Mouse (Mus musculus): ENCODE measurements at regions not wholly inside any gene's neighbourhood (a gene's known extent, or its start where the extent isn't known, plus 50 kb on each side); places are given as distances from the start of the nearest gene placed in this dataset.

DNA sequence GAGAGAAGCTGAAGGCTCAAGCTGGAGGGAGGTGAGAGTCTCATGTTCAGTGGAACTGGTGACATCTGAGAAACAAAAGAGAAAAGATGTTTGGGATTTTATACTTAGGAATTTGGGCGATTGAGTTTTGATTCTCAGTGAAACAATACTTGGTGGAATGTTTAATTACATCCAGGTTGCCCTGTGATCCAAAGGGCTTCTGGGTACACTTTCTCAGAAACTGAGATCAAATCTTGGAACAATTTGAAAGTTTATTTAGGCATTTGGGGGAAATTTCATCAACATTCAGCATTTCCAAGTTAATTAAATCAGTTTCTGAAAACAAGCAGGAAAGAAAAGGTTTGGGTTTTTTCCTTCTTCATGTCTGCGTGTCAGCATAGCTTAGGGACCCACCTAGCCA is 214.7 kb upstream of the Tet2 start:
- H3K4me1 ChIP-seq = peaks cover 13% of the 10 kb centered on the region
- no peaks in the 10 kb centered on the region for H3K27me3 ChIP-seq (ENCODE audit: low read depth, poor library complexity, severe bottlenecking)
- WGBS = 87% methylated on average over 2 of the region's 2 CpGs
- no peak overlapping the region for H3K27ac ChIP-seq (replicated peaks)
- no peaks in the 10 kb centered on the region for H3K36me3 ChIP-seq
- no peak overlapping the region for H3K4me3 ChIP-seq
- no peaks in the 10 kb centered on the region for H3K9me3 ChIP-seq (replicated peaks)
- no peak for DNase-seq (ENCODE audit: low spot score)

DNA sequence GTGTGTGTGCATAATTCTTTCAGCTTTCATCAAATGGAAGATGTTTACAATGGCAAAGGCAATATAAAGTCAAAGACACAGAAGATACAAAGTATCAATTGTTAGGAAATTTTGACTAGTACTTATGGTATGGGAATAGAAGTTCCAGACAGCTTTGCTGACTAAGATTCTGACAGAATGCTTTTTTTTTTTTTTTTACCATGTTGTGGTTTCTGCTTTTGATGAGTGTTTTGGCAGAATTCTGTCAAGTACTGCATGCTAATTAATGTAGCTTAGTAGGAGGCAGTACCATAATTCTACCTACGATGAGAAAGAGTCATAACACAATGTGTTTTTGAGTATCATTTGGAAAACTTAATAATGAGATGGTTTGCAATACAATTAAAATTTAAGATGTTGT is 215.3 kb upstream of the Tet2 start:
- H3K4me1 ChIP-seq = peaks cover 7% of the 10 kb centered on the region
- 86% methylated on average over 1 of the region's 1 CpGs for WGBS
- no peaks in the 10 kb centered on the region for H3K9me3 ChIP-seq (replicated peaks)
- DNase-seq (ENCODE audit: low spot score) = no peak
- H3K27me3 ChIP-seq (ENCODE audit: low read depth, poor library complexity, severe bottlenecking) = no peaks in the 10 kb centered on the region
- no peaks in the 10 kb centered on the region for H3K36me3 ChIP-seq
- H3K4me3 ChIP-seq = no peak overlapping the region
- no peak overlapping the region for H3K27ac ChIP-seq (replicated peaks)

DNA sequence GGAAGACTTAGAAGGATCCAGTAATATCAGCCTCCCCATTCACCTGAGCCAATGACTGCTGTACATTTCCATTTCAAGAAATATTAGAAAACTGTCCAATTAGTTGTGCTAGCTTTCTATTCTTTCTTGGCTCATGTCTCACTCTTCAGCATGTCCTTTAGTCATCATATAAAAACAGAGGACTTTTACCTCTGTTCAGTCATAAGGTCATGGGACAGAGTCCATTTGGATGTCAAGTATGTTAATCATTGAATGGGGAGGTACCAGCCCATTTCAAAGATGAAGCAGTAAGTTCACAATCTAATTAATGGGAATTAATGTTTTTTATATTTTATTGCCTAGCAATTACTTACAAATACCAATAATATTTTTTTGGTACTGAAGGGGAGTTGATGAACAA is 218.8 kb upstream of the Tet2 start:
- H3K36me3 ChIP-seq = no peaks in the 10 kb centered on the region
- no peak for DNase-seq (ENCODE audit: low spot score)
- H3K9me3 ChIP-seq (replicated peaks) = no peaks in the 10 kb centered on the region
- no peaks in the 10 kb centered on the region for H3K27me3 ChIP-seq (ENCODE audit: low read depth, poor library complexity, severe bottlenecking)
- no peak overlapping the region for H3K27ac ChIP-seq (replicated peaks)
- no peak overlapping the region for H3K4me3 ChIP-seq
- H3K4me1 ChIP-seq = no peaks in the 10 kb centered on the region; the same call in 1 of the 2 replicates

DNA sequence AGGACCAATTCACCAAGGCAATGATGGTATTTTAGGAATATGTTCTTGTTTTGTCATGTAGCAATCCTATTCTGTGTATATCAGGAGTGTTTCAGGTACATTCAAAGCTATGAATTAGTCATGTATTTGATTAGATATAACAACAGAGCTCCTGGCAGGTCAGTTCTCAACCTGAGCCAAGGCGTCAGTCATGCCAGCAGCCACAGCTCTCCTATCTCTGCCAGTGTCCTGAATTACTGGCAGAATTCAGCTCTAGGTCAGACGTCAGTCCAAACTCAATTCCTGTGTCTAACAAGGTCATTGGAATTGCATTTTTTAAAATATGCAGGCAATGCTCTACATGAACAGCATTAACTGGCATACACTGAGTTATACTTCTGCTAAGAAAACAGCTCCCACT is 228.6 kb upstream of the Tet2 start:
- no peak overlapping the region for H3K27ac ChIP-seq (replicated peaks)
- WGBS = 78% methylated on average over 2 of the region's 2 CpGs

DNA sequence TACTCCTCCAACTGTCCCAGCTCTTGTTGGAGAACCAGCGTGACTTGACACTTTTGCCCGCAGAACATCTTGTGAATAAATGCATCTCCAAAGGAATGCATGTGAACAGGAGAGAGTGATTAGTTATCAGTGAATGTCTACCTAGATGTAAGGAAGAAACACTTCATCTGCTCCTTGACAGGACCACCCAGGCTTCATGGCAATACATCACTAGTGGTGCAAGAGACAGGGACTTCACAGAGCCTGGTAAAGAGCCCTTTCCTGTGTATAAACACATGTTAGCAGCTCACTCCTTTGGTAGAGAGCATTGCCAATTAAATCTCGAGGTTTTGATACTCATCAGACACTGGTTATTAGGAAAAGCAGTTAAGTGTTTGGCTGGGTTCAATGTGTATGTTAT is 229.3 kb upstream of the Tet2 start:
- WGBS = 82% methylated on average over 3 of the region's 3 CpGs
- H3K4me1 ChIP-seq = no peaks in the 10 kb centered on the region
- no peaks in the 10 kb centered on the region for H3K27me3 ChIP-seq (ENCODE audit: low read depth, poor library complexity, severe bottlenecking)

More for the DNA sequence above, 228.6 kb upstream of the Tet2 start:
- Histone ChIP-seq H3K36me3 (no peaks in the 10 kb centered on the region), H3K27me3 (ENCODE audit: low read depth, poor library complexity, severe bottlenecking) (no peaks in the 10 kb centered on the region), H3K9me3 (replicated peaks) (no peaks in the 10 kb centered on the region), H3K4me3 (no peak overlapping the region), H3K4me1 (no peaks in the 10 kb centered on the region)
- no peak for DNase-seq (ENCODE audit: low spot score)

DNA sequence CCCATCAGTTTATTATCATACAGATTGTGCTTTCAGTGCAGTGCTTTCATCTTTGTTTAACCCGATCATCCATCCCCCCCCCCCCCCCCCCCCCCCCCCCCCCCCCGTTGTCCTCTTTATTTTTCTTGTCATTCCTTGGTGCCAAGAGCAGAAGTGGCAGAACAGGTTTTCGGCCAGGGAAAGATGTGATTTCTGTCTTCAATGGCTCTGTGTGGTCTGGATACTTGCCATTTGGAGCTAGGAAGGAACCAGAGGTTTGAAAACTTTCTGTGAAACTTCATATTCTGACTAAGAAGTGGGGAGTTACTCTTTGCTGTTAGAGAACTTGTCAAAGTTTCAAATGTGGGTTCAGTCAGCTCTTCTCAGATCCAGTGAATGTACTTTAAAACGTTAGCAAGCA is 231.1 kb upstream of the Tet2 start:
- Histone ChIP-seq H3K9me3 (replicated peaks) (no peaks in the 10 kb centered on the region), H3K27ac (replicated peaks) (no peak overlapping the region), H3K36me3 (no peaks in the 10 kb centered on the region), H3K27me3 (ENCODE audit: low read depth, poor library complexity, severe bottlenecking) (no peaks in the 10 kb centered on the region), H3K4me3 (no peak overlapping the region), H3K4me1 (no peaks in the 10 kb centered on the region)
- DNase-seq (ENCODE audit: low spot score) = no peak
- 44% methylated on average over 3 of the region's 4 CpGs for WGBS

More for the DNA sequence above, 229.3 kb upstream of the Tet2 start:
- Histone ChIP-seq H3K9me3 (replicated peaks) (no peaks in the 10 kb centered on the region), H3K4me3 (no peak overlapping the region), H3K27ac (replicated peaks) (no peak overlapping the region), H3K36me3 (no peaks in the 10 kb centered on the region)
- DNase-seq (ENCODE audit: low spot score) = no peak

DNA sequence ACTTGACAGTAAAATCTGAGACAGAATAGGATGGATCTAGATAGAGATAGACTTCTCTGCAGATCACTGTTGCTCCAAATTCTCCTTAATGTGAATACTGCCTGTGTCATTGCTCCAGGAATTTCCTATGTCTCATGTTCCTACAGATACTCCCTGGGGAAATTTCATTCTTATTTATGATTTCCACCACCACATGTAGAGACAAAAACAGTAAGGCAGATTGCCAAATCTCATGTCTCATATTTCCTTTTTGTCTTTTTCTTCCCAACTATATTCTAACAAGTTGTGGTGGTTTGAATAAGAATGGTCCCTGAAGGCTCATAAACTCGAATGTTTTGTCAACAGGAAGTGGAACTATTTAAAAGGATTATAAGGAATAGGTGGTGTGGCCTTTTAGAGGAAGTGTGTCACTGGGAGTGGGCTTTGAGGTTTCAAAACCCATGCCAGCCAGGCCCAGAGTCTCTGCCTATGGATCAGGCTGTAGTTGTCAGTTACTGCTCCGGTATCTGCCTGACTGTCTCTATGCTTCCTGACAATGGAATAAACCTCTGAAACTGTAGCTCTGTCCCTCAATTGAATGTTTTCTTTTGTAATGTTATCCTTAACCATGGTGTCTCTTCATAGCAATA is 234.3 kb upstream of the Tet2 start:
- 73% methylated on average over 2 of the region's 2 CpGs for WGBS
- H3K4me3 ChIP-seq = no peak overlapping the region
- no peaks in the 10 kb centered on the region for H3K9me3 ChIP-seq (replicated peaks)
- no peak for DNase-seq (ENCODE audit: low spot score)
- no peaks in the 10 kb centered on the region for H3K36me3 ChIP-seq
- H3K4me1 ChIP-seq = no peaks in the 10 kb centered on the region
- H3K27ac ChIP-seq (replicated peaks) = no peak overlapping the region
- H3K27me3 ChIP-seq (ENCODE audit: low read depth, poor library complexity, severe bottlenecking) = no peaks in the 10 kb centered on the region

DNA sequence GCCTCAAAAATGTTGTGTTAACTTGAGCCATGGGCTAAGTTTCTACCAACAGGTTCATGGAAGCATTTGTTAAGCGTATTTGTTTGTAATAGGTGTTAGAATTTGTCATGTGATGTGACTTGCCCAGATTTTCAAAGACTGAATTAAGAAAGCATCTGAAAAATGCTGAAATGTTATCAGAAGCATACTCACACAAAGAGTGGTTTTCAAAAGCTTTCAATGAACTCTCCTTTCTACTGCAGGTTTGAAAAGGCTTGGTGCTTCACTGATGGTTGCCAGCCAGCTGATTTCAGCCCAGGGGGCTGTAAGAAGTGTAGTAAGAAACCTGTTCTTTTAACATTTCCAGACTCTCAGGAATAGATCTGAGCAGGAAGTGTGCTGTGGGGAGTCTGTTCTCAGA is 238.1 kb upstream of the Tet2 start:
- no peak for DNase-seq (ENCODE audit: low spot score)
- no peaks in the 10 kb centered on the region for H3K27me3 ChIP-seq (ENCODE audit: low read depth, poor library complexity, severe bottlenecking)
- no peak overlapping the region for H3K4me3 ChIP-seq
- no peak overlapping the region for H3K27ac ChIP-seq (replicated peaks)
- 91% methylated on average over 1 of the region's 1 CpGs for WGBS
- H3K36me3 ChIP-seq = no peaks in the 10 kb centered on the region
- no peaks in the 10 kb centered on the region for H3K4me1 ChIP-seq
- no peaks in the 10 kb centered on the region for H3K9me3 ChIP-seq (replicated peaks)

DNA sequence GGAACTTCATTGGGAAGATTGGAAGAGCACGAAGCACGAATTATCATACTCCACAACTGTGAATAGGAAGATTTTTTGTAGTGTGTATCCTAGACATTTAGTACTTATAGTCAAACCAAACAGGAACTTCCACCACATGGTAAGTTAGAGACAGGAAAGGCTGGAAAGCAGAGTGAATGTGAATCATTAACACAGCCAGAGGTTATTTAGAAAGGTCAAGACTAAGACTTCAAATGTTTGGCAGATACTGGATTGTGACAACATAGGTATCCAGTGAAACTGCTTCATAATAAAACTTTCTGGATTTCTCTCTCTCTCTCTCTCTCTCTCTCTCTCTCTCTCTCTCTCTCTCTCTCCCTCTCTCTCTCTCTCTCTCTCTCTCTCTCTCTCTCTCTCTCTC is 246.4 kb upstream of the Tet2 start:
- H3K27ac ChIP-seq (replicated peaks) = no peak overlapping the region
- H3K27me3 ChIP-seq (ENCODE audit: low read depth, poor library complexity, severe bottlenecking) = no peaks in the 10 kb centered on the region
- no peak overlapping the region for H3K4me3 ChIP-seq
- H3K36me3 ChIP-seq = no peaks in the 10 kb centered on the region
- 85% methylated on average over 2 of the region's 2 CpGs for WGBS
- H3K9me3 ChIP-seq (replicated peaks) = no peaks in the 10 kb centered on the region
- no peak for DNase-seq (ENCODE audit: low spot score)
- no peaks in the 10 kb centered on the region for H3K4me1 ChIP-seq

DNA sequence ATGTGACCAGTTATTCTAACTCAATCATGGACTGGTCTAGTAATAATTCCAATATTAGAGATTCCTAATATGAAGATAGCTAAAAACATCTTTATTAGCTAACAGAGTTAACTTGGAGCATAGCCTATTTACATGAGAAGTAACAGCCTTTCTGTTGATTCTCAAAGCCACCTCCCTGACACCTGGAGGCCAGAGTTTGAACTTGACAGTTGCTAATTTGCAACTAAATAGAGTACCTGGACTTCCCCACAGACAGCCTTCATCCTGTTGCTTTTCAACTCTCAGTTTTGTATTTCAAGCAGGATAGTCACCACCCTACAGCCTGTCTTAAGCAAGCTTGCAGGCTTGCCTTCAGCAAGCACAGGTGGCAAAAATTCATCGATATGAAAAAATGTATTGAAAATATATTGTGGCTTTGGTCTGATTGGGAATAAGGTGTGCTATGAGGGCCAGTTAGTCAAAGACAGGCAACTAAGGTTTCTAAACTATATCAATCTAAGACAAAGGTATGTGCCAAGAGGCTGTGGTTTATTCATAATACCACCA is 264.1 kb upstream of the Tet2 start:
- Histone ChIP-seq H3K36me3 (no peaks in the 10 kb centered on the region), H3K27me3 (ENCODE audit: low read depth, poor library complexity, severe bottlenecking) (no peaks in the 10 kb centered on the region), H3K4me1 (no peaks in the 10 kb centered on the region), H3K4me3 (no peak overlapping the region), H3K9me3 (replicated peaks) (no peaks in the 10 kb centered on the region), H3K27ac (replicated peaks) (no peak overlapping the region)
- WGBS = 91% methylated on average over 1 of the region's 1 CpGs
- no peak for DNase-seq (ENCODE audit: low spot score)

DNA sequence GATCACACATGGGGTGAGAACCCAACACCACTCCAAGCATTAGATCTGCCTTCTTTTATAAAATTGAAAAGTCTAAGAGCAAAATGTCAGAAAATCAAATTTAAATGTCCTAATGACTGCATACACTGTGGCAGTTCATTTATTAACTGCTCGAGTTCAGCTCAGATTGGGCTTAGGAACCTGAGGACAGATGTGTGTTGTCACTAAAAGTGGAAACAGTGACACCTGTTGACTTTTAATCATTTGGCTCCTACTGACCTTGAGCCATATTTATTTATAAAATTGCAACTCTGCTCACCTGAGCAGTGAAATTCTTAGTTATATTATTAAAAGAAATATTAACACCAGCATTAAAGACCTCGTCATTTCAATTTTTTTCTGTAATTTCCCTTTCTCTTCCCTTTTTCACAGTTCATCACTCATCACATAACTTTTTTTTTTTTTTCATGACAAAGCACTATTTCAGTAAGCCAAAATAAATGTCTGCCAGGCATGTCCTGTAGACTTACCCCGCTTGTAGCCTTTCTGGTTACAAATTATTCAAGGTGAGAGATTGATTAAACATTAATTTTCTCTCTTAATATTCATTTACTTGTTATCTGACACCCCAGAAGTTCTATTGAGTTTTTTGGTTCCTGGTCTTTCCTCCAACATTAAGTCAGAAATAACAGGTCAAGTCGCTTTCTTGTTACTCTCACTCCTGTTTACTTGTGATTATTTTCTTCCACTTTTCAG is 274.2 kb upstream of the Tet2 start:
- no peak for DNase-seq (ENCODE audit: low spot score)
- 88% methylated on average over 4 of the region's 4 CpGs for WGBS
- Histone ChIP-seq H3K27ac (replicated peaks) (no peak overlapping the region), H3K9me3 (replicated peaks) (no peaks in the 10 kb centered on the region), H3K4me3 (no peak overlapping the region), H3K4me1 (no peaks in the 10 kb centered on the region), H3K27me3 (ENCODE audit: low read depth, poor library complexity, severe bottlenecking) (no peaks in the 10 kb centered on the region), H3K36me3 (no peaks in the 10 kb centered on the region)

DNA sequence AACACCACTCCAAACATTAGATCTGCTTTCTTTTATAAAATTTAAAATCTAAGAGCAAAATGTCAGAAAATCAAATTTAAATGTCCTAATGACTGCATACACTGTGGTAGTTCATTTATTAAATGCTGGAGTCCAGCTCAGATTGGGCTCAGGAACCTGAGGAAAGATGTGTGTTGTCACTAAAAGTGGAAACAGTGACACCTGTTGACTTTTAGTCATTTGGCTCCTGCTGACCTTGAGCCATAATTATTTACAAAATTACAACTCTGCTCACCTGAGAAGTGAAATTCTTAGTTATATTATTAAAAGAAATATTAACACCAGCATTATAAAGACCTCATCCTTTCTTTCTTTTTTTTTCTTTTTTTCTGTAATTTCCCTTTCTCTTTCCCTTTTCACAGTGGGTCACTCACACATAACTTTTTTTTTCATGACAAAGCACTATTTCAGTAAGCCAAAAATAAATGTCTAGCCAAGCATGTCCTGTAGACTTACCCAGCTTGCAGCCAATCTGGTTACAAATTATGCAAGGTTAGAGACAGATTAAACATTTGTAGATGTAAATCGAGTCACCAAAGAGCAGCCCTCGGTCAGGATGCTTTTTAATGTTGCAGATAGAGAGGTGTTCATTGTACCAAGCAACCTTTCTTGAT is 288.9 kb upstream of the Tet2 start:
- H3K36me3 ChIP-seq = no peaks in the 10 kb centered on the region
- no peak for DNase-seq (ENCODE audit: low spot score)
- H3K9me3 ChIP-seq (replicated peaks) = no peaks in the 10 kb centered on the region
- no peak overlapping the region for H3K4me3 ChIP-seq
- no peak overlapping the region for H3K27ac ChIP-seq (replicated peaks)
- no peaks in the 10 kb centered on the region for H3K27me3 ChIP-seq (ENCODE audit: low read depth, poor library complexity, severe bottlenecking)
- whole genome bisulfite sequencing = 83% methylated on average over 2 of the region's 2 CpGs
- no peaks in the 10 kb centered on the region for H3K4me1 ChIP-seq

DNA sequence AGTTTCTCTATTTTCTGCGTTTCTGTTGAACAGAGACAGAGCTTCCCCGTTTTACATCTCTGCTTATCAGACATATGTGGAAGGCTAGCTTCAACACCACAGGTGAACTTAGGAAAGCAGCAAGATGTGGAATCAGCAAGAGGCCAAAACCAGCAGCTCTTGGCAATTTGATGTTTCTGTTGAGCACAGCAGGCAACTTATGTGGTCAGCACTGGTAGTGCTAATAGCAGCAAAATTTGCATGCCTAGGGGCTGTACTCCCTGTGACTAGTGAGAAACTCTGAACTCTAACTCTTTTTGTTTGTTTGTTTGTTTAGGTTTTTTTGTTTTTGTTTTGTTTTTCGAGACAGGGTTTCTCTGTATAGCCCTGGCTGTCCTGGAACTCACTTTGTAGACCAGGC is 289.5 kb upstream of the Tet2 start:
- no peaks in the 10 kb centered on the region for H3K36me3 ChIP-seq
- no peak overlapping the region for H3K4me3 ChIP-seq
- no peaks in the 10 kb centered on the region for H3K9me3 ChIP-seq (replicated peaks)
- no peak for DNase-seq (ENCODE audit: low spot score)
- no peak overlapping the region for H3K27ac ChIP-seq (replicated peaks)
- H3K27me3 ChIP-seq (ENCODE audit: low read depth, poor library complexity, severe bottlenecking) = no peaks in the 10 kb centered on the region
- H3K4me1 ChIP-seq = no peaks in the 10 kb centered on the region
- WGBS = 85% methylated on average over 3 of the region's 3 CpGs
